Mouse (Mus musculus): ENCODE measurements at regions not wholly inside any gene's neighbourhood (a gene's known extent, or its start where the extent isn't known, plus 50 kb on each side); places are given as distances from the start of the nearest gene placed in this dataset.

- no peak for DNase-seq (ENCODE audit: low read depth, low spot score)
- H3K4me3 ChIP-seq (ENCODE audit: control insufficient read depth in 1 of 2, insufficient read depth in 1 of 2, low read depth in 2 of 2, low read length in 2 of 2): no peak overlapping the region
- no peaks in the 10 kb centered on the region for H3K36me3 ChIP-seq (ENCODE audit: control insufficient read depth in 1 of 2, insufficient read depth in 2 of 2, low read length in 2 of 2)
- TF ChIP-seq MXI1 (IDR thresholded peaks at IDR 0.05; ENCODE audit: low read depth, low read length): no peak
- TF ChIP-seq POLR2AphosphoS2 (IDR thresholded peaks at IDR 0.05; ENCODE audit: low read length): no peak
- no peak for TF ChIP-seq ETS1 (IDR thresholded peaks at IDR 0.05; ENCODE audit: low read depth, low read length)
- TF ChIP-seq RAD21 (IDR thresholded peaks at IDR 0.05; ENCODE audit: low read depth, low read length): no peak
- TF ChIP-seq POLR2AphosphoS5 (IDR thresholded peaks at IDR 0.05; ENCODE audit: borderline replicate concordance, low read depth, low read length): no peak
- no peak for TF ChIP-seq NELFE (IDR thresholded peaks at IDR 0.05; ENCODE audit: low read depth, low read length)
- no peak for TF ChIP-seq NRF1 (IDR thresholded peaks at IDR 0.05; ENCODE audit: insufficient read depth, low read depth, low read length, poor library complexity, severe bottlenecking)
- no peak for TF ChIP-seq CHD2 (IDR thresholded peaks at IDR 0.05; ENCODE audit: low read length)
- no peak for TF ChIP-seq POLR2A (IDR thresholded peaks at IDR 0.05; ENCODE audit: control insufficient read depth in 1 of 2, insufficient read depth in 1 of 2, low read depth in 1 of 2, low read length in 2 of 2, poor library complexity in 1 of 2)
- TF ChIP-seq E2F4 (IDR thresholded peaks at IDR 0.05; ENCODE audit: borderline replicate concordance, low read depth, low read length): no peak
- TF ChIP-seq SIN3A (IDR thresholded peaks at IDR 0.05; ENCODE audit: low read length): no peak
- TF ChIP-seq JUND (IDR thresholded peaks at IDR 0.05; ENCODE audit: low read depth, low read length): no peak
- TF ChIP-seq UBTF (IDR thresholded peaks at IDR 0.05; ENCODE audit: borderline replicate concordance, insufficient read depth, low read depth, low read length): no peak
- TF ChIP-seq ZNF384 (IDR thresholded peaks at IDR 0.05; ENCODE audit: low read depth, low read length): no peak
- TF ChIP-seq CTCF (IDR thresholded peaks at IDR 0.05 in 2 of 3, conservative IDR thresholded peaks at IDR 0.05 in 1 of 3; ENCODE audit: control insufficient read depth in 1 of 3, insufficient read depth in 1 of 3, low read depth in 2 of 3, low read length in 3 of 3, poor library complexity in 1 of 3, severe bottlenecking in 1 of 3): no peak
- TF ChIP-seq MYC (IDR thresholded peaks at IDR 0.05; ENCODE audit: low read depth, low read length): no peak
- TF ChIP-seq GABPA (IDR thresholded peaks at IDR 0.05; ENCODE audit: low read depth, low read length): no peak
- TF ChIP-seq BHLHE40 (IDR thresholded peaks at IDR 0.05; ENCODE audit: borderline replicate concordance, low read depth, low read length): no peak
- TF ChIP-seq MAFK (IDR thresholded peaks at IDR 0.05; ENCODE audit: borderline replicate concordance, low read depth, low read length): no peak
- H3K27me3 ChIP-seq (ENCODE audit: control insufficient read depth in 1 of 2, insufficient read depth in 2 of 2, low read length in 2 of 2): no peaks in the 10 kb centered on the region
- no peaks in the 10 kb centered on the region for H3K9me3 ChIP-seq (replicated peaks; ENCODE audit: insufficient read depth, low read length)
- H3K9ac ChIP-seq (ENCODE audit: control insufficient read depth, low read depth, low read length, poor library complexity, severe bottlenecking): no peak overlapping the region
- H3K4me1 ChIP-seq (ENCODE audit: control insufficient read depth in 1 of 2, insufficient read depth in 2 of 2, low read length in 2 of 2): no peaks in the 10 kb centered on the region
- H3K79me2 ChIP-seq (ENCODE audit: control insufficient read depth, insufficient read depth, low read length, poor library complexity): no peaks in the 10 kb centered on the region
- H3K27ac ChIP-seq (ENCODE audit: control insufficient read depth, low read depth, low read length): no peak overlapping the region
Observed at GRCm38 (mm10) chr12:119054560-119054959, 88.3 kb upstream of the Abcb5 start.

- no peaks in the 10 kb centered on the region for H3K9me3 ChIP-seq (replicated peaks; ENCODE audit: insufficient read depth, low read length)
- no peaks in the 10 kb centered on the region for H3K4me1 ChIP-seq (ENCODE audit: control insufficient read depth in 1 of 2, insufficient read depth in 2 of 2, low read length in 2 of 2)
Observed at GRCm38 (mm10) chr12:119051692-119052379, 85.6 kb upstream of the Abcb5 start.

More at GRCm38 (mm10) chr12:119051692-119052379, 85.6 kb upstream of the Abcb5 start:
- H3K27ac ChIP-seq (ENCODE audit: control insufficient read depth, low read depth, low read length): no peak overlapping the region
- no peaks in the 10 kb centered on the region for H3K36me3 ChIP-seq (ENCODE audit: control insufficient read depth in 1 of 2, insufficient read depth in 2 of 2, low read length in 2 of 2)
- no peaks in the 10 kb centered on the region for H3K79me2 ChIP-seq (ENCODE audit: control insufficient read depth, insufficient read depth, low read length, poor library complexity)
- no peak for TF ChIP-seq USF2 (IDR thresholded peaks at IDR 0.05; ENCODE audit: borderline replicate concordance in 1 of 2, insufficient read depth in 1 of 2, low read depth in 1 of 2, low read length in 2 of 2)
- H3K9ac ChIP-seq (ENCODE audit: control insufficient read depth, low read depth, low read length, poor library complexity, severe bottlenecking): no peak overlapping the region
- no peak for DNase-seq (ENCODE audit: low read depth, low spot score)
- no peak overlapping the region for H3K4me3 ChIP-seq (ENCODE audit: control insufficient read depth in 1 of 2, insufficient read depth in 1 of 2, low read depth in 2 of 2, low read length in 2 of 2)
- no peaks in the 10 kb centered on the region for H3K27me3 ChIP-seq (ENCODE audit: control insufficient read depth in 1 of 2, insufficient read depth in 2 of 2, low read length in 2 of 2)

Data from MEL (cell line).